Mouse (Mus musculus) spleen, adult 2 months (tissue): ENCODE measurements around the gene Gfm2.

Experiments
- CTCF ChIP-seq: fragments of 200-500 bp; IDR thresholded peaks from 2 replicates; pipeline ENCODE4 v1.5.1; 2011; ENCODE audit warnings: mild to moderate bottlenecking, inconsistent platforms; ENCODE audit not compliant: insufficient read depth, insufficient read length, insufficient replicate concordance; ENCODE audit errors: extremely low read depth
- POLR2A ChIP-seq: fragments of 200-500 bp; IDR thresholded peaks from 2 replicates; pipeline ENCODE4 v1.6.1; 2011; ENCODE audit warnings: low read depth, low read length, inconsistent platforms

DNA sequence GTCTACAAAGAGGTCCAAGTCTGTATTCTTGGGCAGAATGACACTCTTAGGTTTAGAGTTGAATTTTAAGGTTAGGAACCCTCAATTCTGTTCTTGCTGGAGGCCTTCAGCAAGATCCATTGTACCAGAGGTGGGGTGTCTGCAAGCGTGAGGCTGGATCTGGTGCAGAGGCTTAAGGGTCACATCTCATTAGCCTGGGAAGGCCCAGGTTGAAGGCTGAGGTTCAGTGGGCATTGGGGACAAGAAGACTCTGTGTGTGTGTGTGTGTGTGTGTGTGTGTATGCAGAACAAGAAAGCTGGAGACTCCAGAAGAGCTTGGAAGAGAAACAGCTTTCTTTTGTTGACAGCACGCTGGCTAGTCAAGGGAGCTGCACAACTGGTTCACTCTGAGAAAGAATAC, 68.3 kb downstream of the Gfm2 start:
- TF ChIP-seq POLR2A (no peak), CTCF (no peak)
